ENCODE assay signal across 15 mouse cellular contexts in the genomic region with DNA sequence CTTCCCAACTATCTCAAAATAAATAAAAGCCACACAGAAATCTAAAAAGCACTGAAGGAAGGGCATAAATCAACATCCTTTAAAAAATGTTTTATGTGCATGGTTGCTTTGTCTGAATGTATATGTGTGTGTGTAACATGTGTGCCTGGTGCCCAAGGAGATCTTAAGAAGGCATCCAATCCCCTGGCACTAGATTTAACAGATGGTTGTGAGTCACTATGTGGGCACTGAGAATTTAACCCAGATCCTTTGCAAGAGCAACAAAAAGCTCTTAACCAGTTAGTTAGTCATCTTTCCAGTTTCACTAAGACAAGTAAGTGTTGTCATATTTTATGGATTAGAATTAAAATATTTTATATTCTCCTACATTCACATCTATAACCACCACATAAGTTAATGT.
"Had no signal": no experiment of that assay in that cellular context is flagged by ENCODE, and none has a peak within 500 bp of the region (broad histone marks: within the 10 kb centered on the region; RNA-seq: fewer than 3 reads in every experiment).

No protein-coding gene starts in this region.

- DNase-seq: kidney, adult 2 months; kidney, postnatal 10 days; kidney, postnatal 36 days; layer of hippocampus, postnatal 36 days; left cerebral cortex, postnatal 4 days; liver, postnatal 0 days; lung, embryonic 14.5 days; right cerebral cortex, postnatal 25 days; spleen, adult 18-20 months; thymus, adult 2 months; thymus, postnatal 14 days; thymus, postnatal 4 days had no signal

- ATAC-seq: liver, postnatal 0 days; lung, postnatal 0 days; midbrain, embryonic 13.5 days; midbrain, embryonic 16.5 days had no signal
